Mouse (Mus musculus) cerebellum, adult 2 months (tissue): Measurements from ENCODE around the gene Sbf2. TPM values are rescaled to one million over a fixed set of nuclear protein-coding genes. Genes with fewer than 3 reads are reported as not detected.

Source experiments
- DNase-seq, 2 experiments: peaks; one replicate each; pipeline ENCODE4 v3.0.0; 2021
- H3K27ac ChIP-seq: fragments of 200-500 bp; 2 replicates; pipeline ENCODE4 v1.5.1; 2012; ENCODE audit warnings: low read length, control low read depth, inconsistent platforms; ENCODE audit not compliant: insufficient read depth
- H3K27me3 ChIP-seq: fragments of 200-500 bp; 2 replicates; pipeline ENCODE4 v1.6.1; 2012; ENCODE audit warnings: inconsistent platforms, mild to moderate bottlenecking, low read length, moderate library complexity; ENCODE audit not compliant: control insufficient read depth, insufficient read depth
- H3K4me1 ChIP-seq: fragments of 200-500 bp; 2 replicates; pipeline ENCODE4 v1.6.1; 2011; ENCODE audit warnings: low read length; ENCODE audit not compliant: control insufficient read depth, insufficient read depth
- H3K4me3 ChIP-seq: fragments of 200-500 bp; replicated peaks from 2 replicates; pipeline ENCODE3; 2011; ENCODE audit warnings: mild to moderate bottlenecking, low read depth, low read length, control low read depth; ENCODE audit not compliant: insufficient read depth
- CTCF ChIP-seq: fragments of 200-500 bp; IDR thresholded peaks from 2 replicates; pipeline ENCODE4 v1.5.1; 2011; ENCODE audit warnings: low read depth, mild to moderate bottlenecking, control low read depth, low read length, moderate library complexity, borderline replicate concordance; ENCODE audit not compliant: insufficient read depth
- POLR2A ChIP-seq: fragments of 200-500 bp; IDR thresholded peaks from 2 replicates; pipeline ENCODE4 v1.6.1; 2011; ENCODE audit warnings: low read length, control low read depth, borderline replicate concordance; ENCODE audit not compliant: insufficient read depth
- WGBS: fragments of 180-500 bp; shearing (Covaris S2); methylation state at CpG from one replicate; pipeline ENCODE4 v1.1.7; 2018; 5-methylcytosine and 5-hydroxymethylcytosine counted together
- polyA plus RNA-seq: library from polyadenylated mRNA; depleted of rRNA; stranded (reverse); fragments of >200 nt; gene quantifications from 2 replicates; pipeline ENCODE4 v1.2.3, GENCODE M21; 2012

Gene Sbf2
- polyA plus RNA-seq, 1 experiment, result 34.7 TPM

DNA sequence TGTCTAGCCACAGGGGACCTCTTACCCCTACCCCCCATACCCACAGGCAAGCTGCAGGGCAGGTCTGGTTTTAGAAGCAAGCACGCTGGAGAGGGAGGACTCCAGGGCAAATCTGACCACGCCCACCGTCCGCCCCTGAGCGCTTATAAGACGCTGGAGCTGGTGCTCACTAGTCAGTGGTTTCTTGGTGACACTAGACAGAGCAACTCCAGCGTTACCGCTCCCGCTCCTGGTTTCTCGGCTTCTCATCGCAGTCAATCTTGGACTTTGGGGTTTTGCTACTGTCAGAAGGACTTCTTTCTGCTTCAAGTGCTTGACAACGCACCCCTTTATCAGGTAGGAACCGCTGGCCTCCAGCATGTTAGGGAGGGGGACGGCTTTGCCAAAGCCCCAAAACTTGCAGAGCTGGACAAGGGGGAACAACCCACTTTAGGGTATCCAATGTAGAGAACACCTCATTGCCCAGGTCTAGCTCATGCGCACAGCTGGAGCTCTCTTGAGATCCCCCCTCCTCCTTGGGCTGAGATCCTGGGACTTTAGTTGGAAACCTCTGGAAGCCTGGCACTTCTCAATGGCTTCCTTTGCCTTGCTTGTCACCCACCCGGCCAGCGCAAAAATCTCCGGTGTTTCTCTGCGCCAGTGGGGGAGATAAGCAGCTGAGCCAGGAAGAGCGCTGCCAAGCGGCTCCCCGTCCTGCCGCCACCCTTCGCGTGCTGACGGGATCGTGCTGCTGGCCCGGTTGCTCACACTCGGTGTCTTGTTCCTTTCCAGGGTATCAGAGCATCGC lies 13.0 kb upstream of the Sbf2 start, which contains the start of gene Adm:
TSS of gene Adm (plus strand) at position 176 of the 787 bp plus-strand sequence.
- Histone ChIP-seq H3K4me1 (peaks cover 10% of the 10 kb centered on the region), H3K4me3 (peak within 1 kb of the TSS; percentile 58), H3K27me3 (no peaks in the 10 kb centered on the region; the same call in 1 of the 2 replicates), H3K27ac (no peak within 1 kb of the TSS)
- peak; percentile 42; the same call in 1 of the 2 replicates for TF ChIP-seq POLR2A
- TF ChIP-seq CTCF, result no peak
- 2% methylated on average over 30 of the region's 30 CpGs for WGBS
- DNase-seq, result peak; percentile 50 to 52

DNA sequence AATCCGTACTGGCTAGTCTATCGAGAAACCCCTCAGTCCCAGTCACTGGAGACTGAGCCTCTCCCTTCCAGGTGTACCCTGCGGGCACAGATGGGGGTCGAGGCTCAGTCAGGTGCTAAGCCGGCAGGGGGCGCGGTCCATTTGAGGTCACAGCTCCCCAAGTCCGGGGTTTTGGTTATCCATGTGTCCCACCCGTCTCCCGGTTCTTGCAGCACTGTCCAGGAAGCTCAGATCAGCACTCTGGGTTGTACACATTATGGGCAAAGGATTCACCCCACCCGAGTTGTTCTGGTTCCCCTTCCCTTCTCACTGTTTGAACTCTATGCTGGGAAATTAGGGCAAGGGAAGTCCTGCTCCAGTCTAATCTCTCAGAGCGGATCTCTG lies 12.4 kb upstream of the Sbf2 start:
- H3K27me3 ChIP-seq, result no peaks in the 10 kb centered on the region; the same call in 1 of the 2 replicates

GRCm38 (mm10) chr7:110626186-110627098 lies 11.7 kb upstream of the Sbf2 start:
- peak in 1 of 2 experiments; percentile 27 for DNase-seq
- Histone ChIP-seq H3K27ac (no peak overlapping the region), H3K4me3 (no peak overlapping the region), H3K4me1 (peaks cover 10% of the 10 kb centered on the region), H3K27me3 (no peaks in the 10 kb centered on the region; the same call in 1 of the 2 replicates)
- no peak for TF ChIP-seq POLR2A
- no peak for TF ChIP-seq CTCF
- WGBS, result 25% methylated on average over 28 of the region's 28 CpGs

More for the DNA sequence above, 12.4 kb upstream of the Sbf2 start:
- 6% methylated on average over 12 of the region's 12 CpGs for WGBS
- DNase-seq, result peak; percentile 10 to 29
- H3K4me3 ChIP-seq, result peak overlapping the region; percentile 58
- no peak overlapping the region for H3K27ac ChIP-seq
- no peak for TF ChIP-seq POLR2A
- no peak for TF ChIP-seq CTCF
- H3K4me1 ChIP-seq, result peaks cover 10% of the 10 kb centered on the region

GRCm38 (mm10) chr7:110625489-110625888 lies 10.8 kb upstream of the Sbf2 start:
- Histone ChIP-seq H3K4me1 (peaks cover 10% of the 10 kb centered on the region), H3K27me3 (no peaks in the 10 kb centered on the region; the same call in 1 of the 2 replicates), H3K4me3 (no peak overlapping the region), H3K27ac (no peak overlapping the region)
- WGBS, result 81% methylated on average over 10 of the region's 10 CpGs
- no peak for DNase-seq
- TF ChIP-seq CTCF (no peak), POLR2A (no peak)

DNA sequence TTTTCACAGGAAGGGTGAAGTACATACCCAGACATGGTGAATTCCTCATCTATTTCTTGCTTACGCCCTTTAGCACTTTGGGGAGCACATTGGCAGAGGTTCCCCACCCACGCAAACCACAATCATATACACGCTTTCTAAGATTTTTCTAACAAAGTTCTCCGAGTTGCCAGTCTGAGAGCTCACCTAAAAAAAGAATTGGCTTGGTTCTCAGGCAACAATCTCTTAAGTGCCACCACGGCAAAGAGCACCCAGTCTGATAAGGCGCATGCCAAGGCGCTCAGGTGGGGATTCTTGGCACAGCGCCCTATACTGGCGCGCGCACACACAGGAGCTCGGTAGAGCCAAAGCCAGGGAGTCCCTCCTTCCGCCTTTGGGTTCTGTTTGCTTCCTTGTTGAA lies 10.2 kb upstream of the Sbf2 start:
- H3K4me1 ChIP-seq, result peaks cover 10% of the 10 kb centered on the region
- no peak for DNase-seq
- TF ChIP-seq CTCF, result no peak
- no peak for TF ChIP-seq POLR2A
- WGBS, result 80% methylated on average over 13 of the region's 13 CpGs
- H3K4me3 ChIP-seq, result no peak overlapping the region
- no peaks in the 10 kb centered on the region; the same call in 1 of the 2 replicates for H3K27me3 ChIP-seq
- no peak overlapping the region for H3K27ac ChIP-seq

DNA sequence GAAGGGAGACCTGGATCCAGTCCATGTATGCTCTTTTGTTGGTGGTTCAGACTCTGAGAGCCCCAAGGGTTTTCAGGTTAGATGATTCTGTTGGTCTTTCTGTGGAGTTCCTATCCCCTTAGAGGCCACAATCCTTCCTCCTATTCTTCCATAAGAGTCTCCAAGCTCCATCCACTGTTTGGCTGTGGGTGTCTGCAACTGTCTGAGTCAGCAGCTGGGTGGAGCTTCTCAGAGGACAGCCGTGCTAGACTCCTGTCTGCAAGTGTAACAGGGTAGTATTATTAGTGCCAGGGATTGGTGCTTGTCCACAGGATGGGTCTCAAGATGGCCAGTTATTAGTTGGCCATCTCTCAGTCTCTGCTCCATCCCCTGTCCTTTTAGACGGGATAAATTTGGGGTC lies 9.3 kb upstream of the Sbf2 start:
- 85% methylated on average over 2 of the region's 2 CpGs for WGBS
- Histone ChIP-seq H3K4me3 (no peak overlapping the region), H3K27me3 (no peaks in the 10 kb centered on the region; the same call in 1 of the 2 replicates), H3K27ac (no peak overlapping the region), H3K4me1 (peaks cover 10% of the 10 kb centered on the region)
- no peak for DNase-seq
- no peak for TF ChIP-seq CTCF
- TF ChIP-seq POLR2A, result no peak

DNA sequence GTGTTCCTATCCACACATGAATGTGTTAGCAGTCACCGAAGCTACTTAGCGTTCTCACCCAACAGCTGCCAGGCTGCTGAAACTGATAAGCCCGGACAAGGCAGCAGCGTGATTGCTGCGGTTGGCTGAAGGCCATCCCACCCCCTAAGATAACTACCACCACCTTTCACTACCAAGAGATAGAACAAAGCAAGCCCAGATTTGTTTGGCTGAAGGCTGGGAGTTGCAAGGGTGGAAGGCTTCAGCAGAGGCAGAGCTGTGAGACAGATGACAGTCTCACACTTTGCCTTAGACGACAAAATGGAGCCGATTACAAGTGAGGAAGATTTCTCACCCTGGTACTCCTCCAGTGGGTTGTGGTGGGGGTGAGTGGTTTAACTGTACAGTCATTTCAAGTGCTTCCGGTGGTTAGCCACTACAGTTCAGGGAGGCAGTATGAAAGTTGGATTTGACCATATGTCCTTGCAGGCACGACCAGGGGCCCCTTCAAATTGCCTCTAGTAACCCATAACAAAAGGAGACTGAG lies 4.4 kb upstream of the Sbf2 start:
- DNase-seq, result no peak
- no peaks in the 10 kb centered on the region for H3K27me3 ChIP-seq
- TF ChIP-seq POLR2A (no peak), CTCF (no peak)
- no peak overlapping the region for H3K4me3 ChIP-seq
- WGBS, result 37% methylated on average over 9 of the region's 9 CpGs
- H3K27ac ChIP-seq, result no peak overlapping the region
- H3K4me1 ChIP-seq, result no peaks in the 10 kb centered on the region
